Mouse (Mus musculus): ENCODE results near the gene Myo1c. TPM values are rescaled to one million over a fixed set of nuclear protein-coding genes. Genes with fewer than 3 reads are reported as not detected.

Myo1c gene
- polyA plus RNA-seq, 1 experiment, result 14.1 TPM

GRCm38 (mm10) chr11:75657841-75658240, 7.5 kb downstream of the Myo1c start:
- TF ChIP-seq POLR2A (IDR thresholded peaks at IDR 0.05; ENCODE audit: borderline replicate concordance, extremely low read depth, insufficient read depth, insufficient read length, poor library complexity, severe bottlenecking) (no peak), CTCF (IDR thresholded peaks at IDR 0.05; ENCODE audit: borderline replicate concordance, extremely low read depth, insufficient read depth, insufficient read length) (no peak)

GRCm38 (mm10) chr11:75658311-75658710, 8.0 kb downstream of the Myo1c start:
- TF ChIP-seq POLR2A (IDR thresholded peaks at IDR 0.05; ENCODE audit: borderline replicate concordance, extremely low read depth, insufficient read depth, insufficient read length, poor library complexity, severe bottlenecking) (no peak), CTCF (IDR thresholded peaks at IDR 0.05; ENCODE audit: borderline replicate concordance, extremely low read depth, insufficient read depth, insufficient read length) (no peak)
- no peak for DNase-seq (ENCODE audit: low read depth)

More at GRCm38 (mm10) chr11:75657841-75658240, 7.5 kb downstream of the Myo1c start:
- DNase-seq (ENCODE audit: low read depth), result no peak

- DNase-seq (ENCODE audit: low read depth), result no peak
- TF ChIP-seq CTCF (IDR thresholded peaks at IDR 0.05; ENCODE audit: borderline replicate concordance, extremely low read depth, insufficient read depth, insufficient read length) (no peak), POLR2A (IDR thresholded peaks at IDR 0.05; ENCODE audit: borderline replicate concordance, extremely low read depth, insufficient read depth, insufficient read length, poor library complexity, severe bottlenecking) (no peak)
Observed at GRCm38 (mm10) chr11:75658996-75659750, 8.9 kb downstream of the Myo1c start.

GRCm38 (mm10) chr11:75660081-75660590, 9.8 kb downstream of the Myo1c start:
- TF ChIP-seq POLR2A (IDR thresholded peaks at IDR 0.05; ENCODE audit: borderline replicate concordance, extremely low read depth, insufficient read depth, insufficient read length, poor library complexity, severe bottlenecking), result no peak
- no peak for TF ChIP-seq CTCF (IDR thresholded peaks at IDR 0.05; ENCODE audit: borderline replicate concordance, extremely low read depth, insufficient read depth, insufficient read length)
- no peak for DNase-seq (ENCODE audit: low read depth)

- TF ChIP-seq CTCF (IDR thresholded peaks at IDR 0.05; ENCODE audit: borderline replicate concordance, extremely low read depth, insufficient read depth, insufficient read length), result no peak
- TF ChIP-seq POLR2A (IDR thresholded peaks at IDR 0.05; ENCODE audit: borderline replicate concordance, extremely low read depth, insufficient read depth, insufficient read length, poor library complexity, severe bottlenecking), result no peak
- no peak for DNase-seq (ENCODE audit: low read depth)
Observed at GRCm38 (mm10) chr11:75660941-75661800, 10.9 kb downstream of the Myo1c start.

- no peak for DNase-seq (ENCODE audit: low read depth)
- TF ChIP-seq CTCF (IDR thresholded peaks at IDR 0.05; ENCODE audit: borderline replicate concordance, extremely low read depth, insufficient read depth, insufficient read length), result no peak
- TF ChIP-seq POLR2A (IDR thresholded peaks at IDR 0.05; ENCODE audit: borderline replicate concordance, extremely low read depth, insufficient read depth, insufficient read length, poor library complexity, severe bottlenecking), result no peak
Observed at GRCm38 (mm10) chr11:75662131-75662530, 11.8 kb downstream of the Myo1c start.

- no peak for DNase-seq (ENCODE audit: low read depth)
- TF ChIP-seq POLR2A (IDR thresholded peaks at IDR 0.05; ENCODE audit: borderline replicate concordance, extremely low read depth, insufficient read depth, insufficient read length, poor library complexity, severe bottlenecking) (no peak), CTCF (IDR thresholded peaks at IDR 0.05; ENCODE audit: borderline replicate concordance, extremely low read depth, insufficient read depth, insufficient read length) (no peak)
Observed at GRCm38 (mm10) chr11:75666296-75666695, 16.0 kb downstream of the Myo1c start.

GRCm38 (mm10) chr11:75668621-75669020, 18.3 kb downstream of the Myo1c start:
- no peak for TF ChIP-seq CTCF (IDR thresholded peaks at IDR 0.05; ENCODE audit: borderline replicate concordance, extremely low read depth, insufficient read depth, insufficient read length)
- TF ChIP-seq POLR2A (IDR thresholded peaks at IDR 0.05; ENCODE audit: borderline replicate concordance, extremely low read depth, insufficient read depth, insufficient read length, poor library complexity, severe bottlenecking), result no peak
- DNase-seq (ENCODE audit: low read depth), result no peak

GRCm38 (mm10) chr11:75669176-75669852, 19.0 kb downstream of the Myo1c start:
- TF ChIP-seq POLR2A (IDR thresholded peaks at IDR 0.05; ENCODE audit: borderline replicate concordance, extremely low read depth, insufficient read depth, insufficient read length, poor library complexity, severe bottlenecking) (no peak), CTCF (IDR thresholded peaks at IDR 0.05; ENCODE audit: borderline replicate concordance, extremely low read depth, insufficient read depth, insufficient read length) (no peak)
- DNase-seq (ENCODE audit: low read depth), result no peak

- no peak for DNase-seq (ENCODE audit: low read depth)
- no peak for TF ChIP-seq POLR2A (IDR thresholded peaks at IDR 0.05; ENCODE audit: borderline replicate concordance, extremely low read depth, insufficient read depth, insufficient read length, poor library complexity, severe bottlenecking)
- TF ChIP-seq CTCF (IDR thresholded peaks at IDR 0.05; ENCODE audit: borderline replicate concordance, extremely low read depth, insufficient read depth, insufficient read length), result no peak
Observed at GRCm38 (mm10) chr11:75669853-75670200, 19.5 kb downstream of the Myo1c start.
